Mouse (Mus musculus) neutrophil, adult 5-6 weeks (primary cell): ENCODE data around the gene Paqr9. TPM values are rescaled to one million over a fixed set of nuclear protein-coding genes. Genes with fewer than 3 reads are reported as not detected.
"Not testable (repeated sequence)": the region's sequence is repeated elsewhere in the genome, so short reads cannot be mapped to it uniquely, and the experiment has no call there.

ENCODE experiments used
- ATAC-seq: fragments of 151-379, 151-347 bp; 2 replicates; pipeline ENCODE4 v1.8.0; 2017; ENCODE audit warnings: mild to moderate bottlenecking, moderate TSS enrichment; ENCODE audit not compliant: insufficient number of reproducible peaks, poor library complexity, low FRiP score, severe bottlenecking; ENCODE audit errors: extremely low read depth
- total RNA-seq: library from RNA; stranded (forward); fragments of 200-1000 nt; gene quantifications from 2 replicates; pipeline ENCODE4 v1.2.3, GENCODE M21; 2017

The Paqr9 gene
- 1.3 and 1.5 TPM in 2 replicates for total RNA-seq

- ATAC-seq: no peak
These were observed at the start of gene Paqr9 for GRCm38 (mm10) chr9:95559059-95559935. Gene Paqr9, plus strand, starts transcription at chr9:95559657.

DNA sequence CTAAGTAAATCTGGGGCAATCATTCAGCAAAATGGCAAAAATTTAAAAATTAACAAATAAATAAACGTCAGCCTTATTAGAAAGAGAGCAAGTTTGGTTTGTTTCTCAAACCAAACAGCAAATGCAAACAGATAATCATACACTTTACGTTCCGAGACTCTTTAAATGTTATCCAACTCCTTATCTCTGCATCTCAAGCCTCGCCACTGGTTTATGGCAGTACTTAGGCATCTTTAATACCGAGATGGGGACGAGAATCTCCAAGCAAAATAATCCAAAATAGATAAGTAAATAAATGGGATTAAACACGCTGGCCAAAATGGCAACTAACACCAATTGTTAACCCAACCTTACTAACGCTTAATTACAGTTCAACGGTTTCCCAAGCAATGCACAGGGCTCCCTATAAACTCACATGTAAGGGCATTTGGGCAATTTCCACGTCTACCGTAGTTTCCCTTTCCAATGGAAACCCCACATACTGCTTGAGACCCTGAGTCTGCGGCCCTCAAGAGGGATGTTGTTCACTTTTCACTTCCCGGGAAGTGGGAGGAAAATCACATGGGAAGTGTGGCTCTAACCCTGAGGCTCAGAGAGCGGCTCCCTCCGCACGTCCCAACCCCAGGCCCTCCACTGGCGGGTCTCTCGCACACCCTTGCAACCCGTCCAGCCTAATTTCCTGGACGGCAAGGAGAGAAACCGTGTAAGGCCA lies 48.6 kb upstream of the Paqr9 start:
- no peak for ATAC-seq

DNA sequence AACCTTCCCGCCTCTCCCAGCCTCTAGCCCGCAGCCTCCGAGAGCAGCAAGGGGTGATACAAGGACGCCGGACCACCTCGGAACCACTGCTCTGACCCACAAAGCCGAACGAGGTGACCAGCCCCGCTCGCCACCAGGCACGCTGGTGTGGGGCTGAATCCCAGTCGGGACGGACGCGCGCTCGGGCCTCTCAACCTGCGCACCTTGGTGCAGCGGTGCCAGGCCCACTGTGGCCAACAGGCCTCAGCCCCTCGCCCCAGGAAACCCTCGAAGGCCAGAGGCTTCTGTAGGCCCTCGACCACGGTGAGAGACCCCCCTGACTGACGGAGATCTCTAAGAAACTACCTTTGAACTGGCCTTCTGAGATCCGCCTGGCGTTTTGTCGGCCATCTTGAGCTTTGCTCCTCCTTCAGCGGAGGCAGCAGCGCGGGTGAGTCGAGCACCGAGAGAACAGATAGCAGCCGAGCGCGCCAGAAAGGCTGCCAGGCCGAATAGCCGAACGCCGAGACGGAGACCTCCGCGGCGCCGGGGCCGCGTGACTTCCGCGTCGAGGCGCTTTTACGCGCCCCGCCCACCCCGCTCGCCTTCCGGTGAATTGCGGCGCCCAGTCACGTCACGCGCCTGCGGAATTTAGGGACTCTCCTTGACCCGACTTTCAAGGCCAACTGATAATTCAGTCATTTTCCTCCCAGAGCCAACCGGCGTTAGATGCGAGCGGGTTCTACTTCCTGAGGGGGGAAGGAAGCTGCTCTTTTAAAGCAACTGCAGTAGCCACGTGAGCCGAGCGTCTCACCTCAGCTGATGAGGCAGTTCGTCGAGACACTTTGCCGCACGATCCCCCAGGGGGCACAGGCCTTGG lies 47.8 kb upstream of the Paqr9 start, which contains the start of gene U2surp:
Gene U2surp, minus strand, starts transcription at position 525 of the 859 bp plus-strand sequence.
- peak; percentile 93 for ATAC-seq

- ATAC-seq: no peak
These were observed 47.0 kb upstream of the Paqr9 start for GRCm38 (mm10) chr9:95512331-95513030.

- ATAC-seq: no peak
These were observed 45.7 kb upstream of the Paqr9 start for GRCm38 (mm10) chr9:95513776-95514175.

DNA sequence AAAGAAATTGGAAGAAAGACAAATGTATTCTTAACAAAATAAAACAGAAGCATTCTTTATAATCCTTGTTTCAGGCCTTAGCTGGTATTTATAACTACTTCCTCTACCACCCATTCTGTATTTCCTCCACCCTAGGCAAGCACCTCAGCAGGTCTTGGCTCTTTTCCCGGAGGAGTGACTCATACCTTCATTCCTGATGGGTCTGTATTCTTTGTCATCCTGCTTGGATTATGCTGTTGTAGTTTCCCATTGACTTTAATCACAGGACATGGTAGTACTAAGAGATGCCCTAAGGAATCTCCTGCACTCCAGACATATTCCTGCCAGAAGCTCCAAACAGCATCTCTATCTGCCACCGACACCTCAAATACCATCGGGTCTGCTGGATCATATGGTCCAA lies 45.1 kb upstream of the Paqr9 start:
- not testable (repeated sequence) for ATAC-seq

- no peak for ATAC-seq
These were observed 38.9 kb upstream of the Paqr9 start for GRCm38 (mm10) chr9:95520563-95520962.

DNA sequence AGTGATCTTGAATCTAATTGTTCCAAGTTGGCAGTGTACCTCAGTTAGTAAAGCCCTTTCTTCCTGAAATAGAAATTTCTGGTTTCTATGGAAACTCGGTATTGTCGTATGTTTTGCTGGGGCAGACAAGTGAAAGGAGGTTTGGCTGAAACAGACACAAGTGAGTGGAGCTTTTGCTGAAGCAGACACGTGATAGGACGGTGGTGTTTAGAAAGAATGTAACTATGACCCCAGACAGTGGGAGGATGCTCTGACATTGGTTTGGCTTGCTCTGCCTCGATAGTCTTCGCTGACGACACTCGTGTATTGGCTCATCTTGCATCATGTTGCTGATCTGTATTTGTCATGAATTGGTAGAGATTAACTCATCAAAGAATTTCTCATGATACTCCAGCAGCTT lies 38.4 kb upstream of the Paqr9 start:
- ATAC-seq: no peak

- no peak for ATAC-seq
These were observed 37.9 kb upstream of the Paqr9 start for GRCm38 (mm10) chr9:95521566-95521965.

DNA sequence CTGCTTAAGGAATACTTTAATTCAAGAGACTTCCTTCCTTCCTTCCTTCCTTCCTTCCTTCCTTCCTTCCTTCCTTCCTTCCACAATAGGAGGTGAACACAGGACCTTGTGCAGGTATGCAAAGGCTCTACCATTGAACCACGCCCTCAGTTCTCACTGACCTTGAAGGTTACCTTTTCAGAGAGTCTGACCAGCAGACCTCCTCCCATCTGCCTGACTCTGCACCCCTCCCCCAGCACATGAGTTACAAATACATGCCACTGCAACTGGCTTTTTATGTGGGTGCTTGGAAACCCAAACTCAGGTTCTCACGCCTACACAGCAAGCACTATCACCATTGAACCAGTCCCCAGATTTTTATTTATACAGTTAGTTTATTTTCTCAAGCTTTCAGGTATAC lies 36.9 kb upstream of the Paqr9 start:
- no peak for ATAC-seq

GRCm38 (mm10) chr9:95525376-95525775 lies 34.1 kb upstream of the Paqr9 start:
- no peak for ATAC-seq

DNA sequence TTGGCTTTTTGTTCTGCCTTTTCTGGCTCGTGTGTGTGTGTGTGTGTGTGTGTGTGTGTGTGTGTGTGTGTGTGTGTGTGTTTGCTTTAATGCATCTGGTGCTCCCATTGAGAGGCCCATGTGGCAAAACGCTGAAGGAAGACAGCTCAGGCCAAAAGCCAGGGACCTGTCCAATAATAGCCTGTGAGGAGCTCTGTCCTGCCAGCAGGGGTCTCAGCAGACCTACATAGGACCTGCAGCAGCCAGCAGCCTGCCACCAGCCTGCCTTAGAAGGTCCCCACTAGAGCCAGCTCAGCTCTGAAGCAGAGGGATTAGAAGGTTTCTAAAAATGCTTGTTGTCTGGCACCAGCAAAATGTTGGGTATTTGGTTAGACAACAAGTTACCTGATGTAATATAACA lies 33.5 kb upstream of the Paqr9 start:
- no peak for ATAC-seq

- no peak for ATAC-seq
These were observed 31.8 kb upstream of the Paqr9 start for GRCm38 (mm10) chr9:95527676-95528075.

- ATAC-seq: no peak
These were observed 28.3 kb upstream of the Paqr9 start for GRCm38 (mm10) chr9:95531144-95531543.

- no peak for ATAC-seq
These were observed 25.6 kb upstream of the Paqr9 start for GRCm38 (mm10) chr9:95533817-95534216.

- no peak for ATAC-seq
These were observed 20.2 kb upstream of the Paqr9 start for GRCm38 (mm10) chr9:95539176-95539800.

GRCm38 (mm10) chr9:95540487-95540886 lies 19.0 kb upstream of the Paqr9 start:
- no peak for ATAC-seq

DNA sequence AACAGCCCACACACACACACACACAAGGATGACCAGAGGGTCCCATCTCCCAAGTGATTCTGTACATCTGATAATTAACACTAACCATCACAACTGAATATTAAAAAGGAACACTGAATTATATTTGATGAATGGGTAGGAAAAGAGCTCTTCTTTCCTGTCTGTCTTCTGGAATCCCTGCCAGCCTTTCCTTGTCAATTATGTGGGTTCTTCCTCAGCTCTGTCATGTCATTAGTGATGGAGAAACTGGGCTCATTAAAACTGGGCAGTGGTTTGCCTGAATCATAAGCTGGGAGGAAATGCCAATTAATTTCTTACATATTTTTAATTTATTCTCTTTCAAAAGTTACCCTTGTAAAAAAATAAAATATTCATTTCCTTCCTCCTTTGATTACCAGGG lies 18.2 kb upstream of the Paqr9 start:
- no peak for ATAC-seq
